Mouse (Mus musculus) kidney, adult 2 months (tissue): ENCODE measurements at regions not wholly inside any gene's neighbourhood (a gene's known extent, or its start where the extent isn't known, plus 50 kb on each side); places are given as distances from the start of the nearest gene placed in this dataset.

Experiments used
- CTCF ChIP-seq: fragments of 200-500 bp; conservative IDR thresholded peaks from 2 replicates; pipeline ENCODE4 v1.5.1; 2011; ENCODE audit warnings: low read depth, mild to moderate bottlenecking, control low read depth, low read length, moderate library complexity, mixed read lengths; ENCODE audit not compliant: insufficient read depth, insufficient read length
- POLR2A ChIP-seq: fragments of 200-500 bp; IDR thresholded peaks from one replicate; pipeline ENCODE4 v1.6.1; 2011; ENCODE audit warnings: low read depth, low read length, control low read depth

GRCm38 (mm10) chr12:39341751-39342271 lies 562.6 kb downstream of the Etv1 start:
- no peak for TF ChIP-seq POLR2A
- no peak for TF ChIP-seq CTCF
